Mouse (Mus musculus) adipocyte (in vitro differentiated cells): ENCODE measurements at regions not wholly inside any gene's neighbourhood (a gene's known extent, or its start where the extent isn't known, plus 50 kb on each side); places are given as distances from the start of the nearest gene placed in this dataset.

Experiments used
- DNase-seq: peaks from one replicate; pipeline ENCODE4 v3.0.0-alpha.2; 2016; ENCODE audit warnings: low spot score

DNA sequence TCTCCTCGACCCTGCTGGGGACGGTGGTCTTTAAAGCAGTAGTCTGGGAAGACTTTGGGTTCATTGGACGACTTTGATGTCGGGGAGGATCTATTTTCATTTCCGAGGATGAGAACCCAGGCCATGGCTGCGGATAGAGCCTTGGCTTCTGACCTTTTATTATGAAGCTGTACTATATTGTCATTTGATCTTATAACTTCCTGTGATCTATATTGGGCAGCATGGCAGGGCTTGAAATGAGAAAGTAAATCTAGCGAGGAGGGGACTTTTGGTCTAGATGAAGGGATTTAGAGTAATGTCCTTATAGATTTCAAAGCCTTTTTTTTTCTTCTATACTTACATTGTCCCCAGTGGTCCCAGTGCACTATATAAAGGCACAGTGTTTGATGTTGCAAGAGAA is 172.8 kb upstream of the Stt3b start:
- DNase-seq = no peak

DNA sequence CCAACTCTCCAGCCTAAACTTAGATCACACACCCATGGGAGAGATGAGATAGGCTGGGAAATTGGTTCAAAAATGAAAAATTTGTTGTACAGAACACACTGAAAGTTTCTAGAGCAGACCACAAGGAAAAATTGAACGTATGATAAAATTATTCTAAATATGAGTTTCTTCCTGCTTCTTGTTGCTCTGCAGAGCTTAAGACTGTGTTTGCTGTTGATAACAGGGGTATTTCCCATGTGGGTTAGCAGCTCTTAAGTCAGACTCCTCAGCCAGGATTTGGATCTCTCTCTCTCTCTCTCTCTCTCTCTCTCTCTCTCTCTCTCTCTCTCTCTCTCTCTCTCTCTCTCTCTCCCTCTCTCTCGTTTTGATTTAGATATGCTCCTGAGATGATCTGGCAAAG is 173.5 kb upstream of the Stt3b start:
- DNase-seq = no peak

DNA sequence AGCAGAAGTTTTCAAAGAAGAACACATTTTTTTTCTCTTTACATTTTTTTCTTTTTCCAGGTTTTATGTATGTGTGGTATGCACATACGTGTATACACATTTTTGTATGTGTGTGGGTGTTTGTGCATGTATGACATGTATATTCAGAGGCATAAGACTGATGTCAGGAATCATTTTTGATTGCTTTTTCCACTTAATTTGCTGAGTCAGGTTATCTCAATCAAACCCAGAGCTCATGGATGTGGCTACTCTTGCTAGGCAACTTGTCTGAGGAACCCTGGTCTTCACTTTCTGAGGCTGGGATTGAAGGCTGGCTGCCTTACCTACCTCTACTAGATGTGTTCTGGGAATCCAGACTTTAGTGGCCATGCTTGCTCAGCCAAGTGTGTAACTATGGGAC is 174.2 kb upstream of the Stt3b start:
- no peak for DNase-seq

DNA sequence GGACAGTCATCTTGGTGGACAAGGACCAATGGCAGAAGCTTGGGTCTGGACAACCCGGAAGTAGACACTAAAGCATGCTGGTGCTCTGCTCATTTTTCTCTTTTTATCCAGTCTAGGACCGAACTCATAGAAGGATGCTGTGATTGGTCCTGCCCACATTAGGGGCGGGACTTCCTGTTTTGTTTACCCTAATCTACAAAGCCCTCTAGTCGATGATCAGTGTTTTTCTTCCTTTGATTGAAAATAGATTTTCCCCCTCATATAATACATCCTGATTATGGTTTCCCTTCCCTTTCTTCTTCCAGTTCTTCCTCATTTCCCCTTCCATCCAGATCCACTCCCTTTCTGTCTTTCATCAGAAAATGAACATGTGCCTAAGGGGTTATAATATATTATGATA is 175.0 kb upstream of the Stt3b start:
- no peak for DNase-seq

DNA sequence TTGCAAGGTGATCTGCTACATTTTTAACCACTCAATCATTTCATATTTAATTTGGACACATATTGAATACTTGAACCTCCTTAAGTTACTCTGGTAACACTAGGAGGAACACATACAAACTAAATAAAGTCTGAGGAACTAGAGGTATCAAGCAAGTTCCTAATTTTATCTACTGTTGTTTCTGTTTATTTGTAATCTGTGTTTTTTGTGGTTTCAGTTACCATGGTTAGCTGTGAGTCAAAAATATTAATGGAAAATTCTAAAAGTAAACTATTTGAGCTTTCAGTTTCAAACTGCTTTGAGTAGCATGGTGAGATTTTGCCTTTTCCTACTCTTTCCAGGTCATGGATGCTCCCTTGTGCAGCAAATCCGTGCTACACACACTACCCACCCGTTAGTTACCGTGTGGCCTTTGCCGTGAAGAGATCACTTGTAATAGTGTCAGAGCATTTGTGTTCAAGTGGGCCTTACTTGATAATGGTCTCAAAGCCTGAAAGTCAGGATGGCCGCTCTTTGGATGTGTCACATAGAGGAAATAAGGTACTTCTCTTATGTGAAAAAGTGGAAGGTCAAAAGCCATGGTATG is 177.0 kb upstream of the Stt3b start:
- no peak for DNase-seq

DNA sequence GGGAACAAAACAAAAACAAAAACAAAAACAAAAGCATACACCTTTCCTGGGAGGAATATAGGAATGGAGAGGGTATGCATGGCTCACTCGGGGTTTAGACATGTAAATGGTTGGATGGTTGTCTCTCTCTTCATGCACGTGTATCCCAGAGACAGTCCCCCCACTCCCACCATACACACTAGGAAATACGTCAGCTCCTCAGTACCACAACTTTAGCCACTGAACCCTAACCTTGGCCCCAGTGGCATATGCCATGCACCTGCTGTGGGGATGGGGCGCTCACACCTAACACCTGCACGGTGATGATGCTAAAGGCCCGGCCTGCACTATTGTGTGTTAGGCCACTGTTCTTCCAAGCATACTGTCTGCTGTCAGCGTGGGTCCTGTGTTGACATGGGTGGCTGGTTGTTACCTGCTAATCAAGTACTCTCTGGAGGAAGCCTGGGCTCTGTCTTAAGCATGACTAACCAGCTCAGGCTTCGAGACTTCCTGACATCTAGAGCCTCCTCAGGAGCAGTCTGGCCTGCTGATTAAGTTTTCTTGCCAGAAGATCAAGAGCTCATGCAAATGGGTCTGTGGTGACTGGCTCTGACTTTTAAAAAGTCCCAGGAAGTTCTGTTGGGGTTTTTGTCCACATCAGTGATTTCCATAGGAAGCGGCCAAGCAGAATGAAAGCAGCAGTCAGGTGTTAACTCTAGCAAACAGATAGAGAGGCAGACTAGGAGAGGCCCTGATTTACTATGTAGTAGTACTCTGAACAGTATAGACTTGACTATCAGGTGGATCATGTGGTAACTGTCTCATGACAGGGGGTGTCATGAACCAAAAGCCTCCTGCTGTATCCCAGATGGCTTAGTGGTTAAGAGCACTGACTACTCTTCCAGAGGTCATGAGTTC is 178.9 kb upstream of the Stt3b start:
- DNase-seq = no peak

DNA sequence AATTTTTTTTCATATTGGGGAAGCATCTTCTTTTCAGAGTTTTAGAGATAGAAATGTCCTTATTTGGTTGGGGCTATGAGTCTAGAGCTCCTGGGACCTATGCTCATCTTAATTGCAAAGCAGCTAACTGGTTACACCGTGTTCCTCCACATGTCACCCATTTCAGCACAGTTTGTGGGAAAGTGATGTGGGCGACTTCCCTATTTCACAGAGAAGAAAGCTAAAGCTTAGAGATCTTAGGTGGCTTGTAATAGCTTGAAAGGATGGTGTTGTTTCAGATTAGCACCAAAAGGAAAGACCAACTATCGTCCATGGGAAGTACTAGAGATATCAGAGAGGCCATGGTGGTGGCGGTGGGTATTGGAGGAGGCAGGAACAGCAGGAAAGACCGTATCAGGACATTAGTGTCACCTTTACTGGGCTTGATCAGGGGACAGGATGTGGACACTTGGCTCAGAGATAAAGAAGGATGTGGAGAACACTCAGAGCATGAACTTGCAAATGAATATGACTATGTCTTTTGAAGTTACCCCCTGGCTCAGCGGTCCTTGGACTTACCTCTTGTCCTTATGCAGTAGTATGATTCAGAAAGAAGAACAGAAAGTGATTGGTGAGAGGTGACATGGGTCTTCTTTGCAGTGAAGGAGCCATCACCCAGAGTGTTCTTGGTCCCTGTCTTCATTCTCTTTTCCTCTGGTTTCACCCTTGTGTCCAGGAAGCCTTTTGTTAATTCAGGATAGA is 182.4 kb upstream of the Stt3b start:
- DNase-seq = no peak

DNA sequence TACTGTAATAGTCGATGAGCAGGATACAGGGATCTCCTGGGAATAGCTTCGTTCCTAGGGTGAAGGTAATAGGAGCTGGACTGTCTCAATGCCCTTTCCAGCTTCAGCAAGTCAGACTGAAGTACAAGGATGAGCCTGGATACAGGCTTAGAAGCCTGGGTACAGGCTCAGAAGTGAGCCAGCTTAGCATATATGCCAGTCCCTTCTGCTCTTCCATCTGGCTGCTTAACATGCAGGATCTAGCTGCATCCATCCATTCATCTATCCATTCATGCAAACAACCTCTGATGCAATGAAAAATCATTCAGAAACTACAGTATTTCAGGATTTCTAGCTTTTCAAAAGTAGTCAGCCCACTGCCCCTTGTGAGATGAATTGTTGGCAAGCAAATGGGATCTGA is 183.5 kb upstream of the Stt3b start:
- no peak for DNase-seq

DNA sequence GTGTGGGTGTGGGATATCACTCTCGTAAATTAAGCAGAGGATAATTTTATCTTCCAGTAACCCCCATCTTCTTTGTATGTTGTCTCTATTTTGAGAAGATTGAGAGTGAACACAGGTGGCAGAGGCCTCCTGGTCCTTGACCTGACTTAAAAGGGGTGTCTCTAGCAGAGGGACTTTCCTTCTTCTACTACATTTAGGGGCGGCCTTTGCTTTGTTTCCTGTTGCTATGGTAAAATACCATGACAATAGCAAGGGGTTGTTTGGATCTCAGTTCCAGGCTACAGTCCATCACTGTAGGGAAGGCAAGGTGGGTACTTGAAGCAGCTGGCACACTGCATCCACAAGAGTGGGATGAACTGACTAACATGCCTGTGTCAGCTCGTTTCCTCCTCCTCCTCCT is 189.3 kb upstream of the Stt3b start:
- DNase-seq = no peak

DNA sequence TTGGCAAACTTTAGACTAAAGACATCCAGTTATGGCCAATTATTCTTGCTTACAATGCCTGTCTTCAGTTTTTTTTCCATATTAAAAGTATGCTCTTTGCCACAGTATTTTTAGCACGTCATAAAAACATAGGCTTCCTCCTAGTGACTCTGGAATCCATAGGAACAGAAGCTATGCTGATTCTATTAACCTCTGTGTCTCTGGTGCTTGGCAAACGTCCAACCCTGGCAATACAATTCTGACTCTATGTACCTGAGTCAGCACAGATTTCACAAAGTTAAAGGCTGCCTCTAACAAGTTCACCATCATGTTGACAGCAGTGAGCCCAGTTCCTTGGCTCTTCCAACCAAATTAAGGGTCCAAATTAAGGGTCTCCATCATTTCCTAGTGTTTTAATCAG is 194.6 kb upstream of the Stt3b start:
- no peak for DNase-seq

DNA sequence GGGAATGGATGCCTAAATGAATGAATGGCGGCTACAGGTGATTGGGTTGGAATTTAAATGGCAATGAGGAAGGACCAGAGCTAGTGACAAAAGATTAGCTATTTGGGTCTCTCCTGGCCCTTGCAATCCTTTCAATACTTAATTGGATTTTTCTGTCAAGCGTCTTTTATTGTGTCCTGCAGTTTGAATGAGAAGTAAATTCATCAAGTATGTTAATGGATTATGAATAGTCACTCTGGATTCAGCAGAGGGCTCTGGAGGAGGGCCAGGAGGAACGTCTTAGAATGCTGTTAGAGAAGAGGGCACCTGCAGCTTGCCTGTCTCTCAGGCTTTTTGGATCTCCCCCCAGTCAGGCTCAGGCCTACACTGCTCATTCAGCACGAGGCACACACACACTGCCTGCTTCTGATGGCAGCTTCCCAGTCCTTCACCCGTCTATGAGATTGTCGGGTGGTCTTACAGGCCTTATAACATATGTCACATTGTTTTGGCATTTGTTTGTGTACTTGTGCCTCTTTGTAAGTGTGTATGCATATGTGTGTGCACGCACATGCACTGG is 197.0 kb upstream of the Stt3b start:
- no peak for DNase-seq

DNA sequence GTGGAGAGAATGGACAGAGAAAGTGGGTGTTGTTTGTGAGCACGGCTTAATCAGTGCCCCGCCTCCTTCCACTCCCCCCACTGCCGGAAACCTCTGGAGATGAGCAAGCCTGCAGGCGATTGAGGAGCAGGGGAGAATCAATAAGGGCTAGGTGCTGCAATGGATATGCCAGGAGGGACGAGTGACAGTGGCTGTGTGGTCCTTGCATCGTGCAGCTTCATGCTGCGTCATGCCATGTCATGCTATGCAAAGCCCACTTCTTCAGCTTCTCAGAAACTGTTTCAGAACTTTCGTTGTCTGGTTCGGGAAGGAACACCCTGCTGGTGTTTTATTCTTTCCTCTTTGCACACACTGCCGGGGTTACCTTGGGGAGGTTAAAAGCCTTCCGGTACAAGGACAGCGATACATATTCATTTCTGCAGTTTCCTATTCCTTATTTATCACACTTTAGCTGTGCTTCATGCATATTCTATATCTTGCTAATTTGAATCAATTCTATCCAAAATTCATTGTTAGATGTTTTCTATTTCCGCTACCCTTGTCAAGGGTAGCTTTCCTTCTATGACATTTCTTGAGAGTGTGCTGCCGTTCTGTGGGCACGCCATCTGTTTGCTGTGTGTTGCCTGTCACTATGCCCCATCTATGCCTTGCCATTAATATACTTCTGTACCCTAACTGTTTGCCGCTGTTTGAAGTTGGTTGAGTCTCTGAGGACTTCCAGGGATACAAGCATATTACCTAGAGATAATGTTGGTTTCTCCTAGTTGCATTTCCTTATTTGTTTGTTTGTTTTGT is 202.8 kb upstream of the Stt3b start:
- DNase-seq = no peak

DNA sequence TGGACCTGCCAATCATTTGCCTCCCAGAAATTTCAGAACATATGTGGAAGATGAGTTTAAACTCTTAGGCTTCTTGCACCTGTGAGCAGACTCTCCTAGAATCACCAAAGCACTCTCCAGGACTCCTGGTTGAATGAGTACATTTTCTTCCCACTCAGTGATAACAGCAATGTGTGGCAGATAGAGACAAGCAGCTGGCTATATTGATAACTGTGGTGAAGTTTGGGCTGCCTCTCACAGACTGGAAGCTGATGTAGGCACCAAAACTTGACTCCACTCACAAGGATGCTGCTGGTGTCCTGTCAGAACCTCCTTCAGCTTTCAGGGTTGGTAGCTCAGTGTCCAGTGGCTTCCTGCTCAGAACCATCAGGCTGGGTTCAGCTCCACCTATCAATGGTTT is 207.7 kb upstream of the Stt3b start:
- no peak for DNase-seq

DNA sequence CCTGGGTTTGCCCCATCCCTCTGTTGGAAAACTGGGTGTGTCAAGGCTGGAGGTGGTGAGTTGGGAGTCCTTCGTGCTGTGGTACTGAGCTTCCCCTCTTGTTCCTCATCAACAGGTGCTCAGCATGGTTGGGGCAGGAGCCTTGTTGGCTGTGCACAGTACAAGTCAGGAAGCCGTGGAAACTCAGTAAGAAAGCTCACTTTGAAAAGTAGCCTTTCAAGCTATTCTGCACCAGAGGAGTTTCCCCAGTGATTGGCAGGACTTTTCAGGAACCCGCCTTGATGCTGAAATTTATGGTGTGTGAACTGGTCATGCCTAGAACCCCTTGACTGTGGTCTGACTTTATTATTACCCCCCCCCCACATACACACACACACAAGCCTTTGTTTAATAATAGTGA is 213.9 kb upstream of the Stt3b start:
- no peak for DNase-seq

DNA sequence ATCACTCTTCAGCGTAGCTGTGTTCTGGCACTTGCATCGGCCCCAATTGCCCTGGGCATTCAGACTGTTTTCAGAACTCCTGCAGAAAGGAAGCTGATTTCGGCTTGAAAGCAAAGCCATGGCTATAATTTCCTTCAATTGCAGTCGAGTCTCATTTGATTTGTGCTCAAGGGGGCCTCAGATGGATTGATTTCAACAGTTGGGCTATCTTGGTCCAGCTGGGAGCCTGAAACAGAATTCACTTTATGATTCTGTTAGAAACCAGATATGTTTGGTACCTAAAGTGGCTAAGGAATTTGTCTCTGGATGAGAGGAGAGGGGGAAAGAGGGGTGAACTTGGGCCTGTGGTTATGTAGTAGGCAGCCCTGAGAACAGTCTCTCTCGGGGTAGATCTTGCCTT is 214.4 kb upstream of the Stt3b start:
- no peak for DNase-seq

DNA sequence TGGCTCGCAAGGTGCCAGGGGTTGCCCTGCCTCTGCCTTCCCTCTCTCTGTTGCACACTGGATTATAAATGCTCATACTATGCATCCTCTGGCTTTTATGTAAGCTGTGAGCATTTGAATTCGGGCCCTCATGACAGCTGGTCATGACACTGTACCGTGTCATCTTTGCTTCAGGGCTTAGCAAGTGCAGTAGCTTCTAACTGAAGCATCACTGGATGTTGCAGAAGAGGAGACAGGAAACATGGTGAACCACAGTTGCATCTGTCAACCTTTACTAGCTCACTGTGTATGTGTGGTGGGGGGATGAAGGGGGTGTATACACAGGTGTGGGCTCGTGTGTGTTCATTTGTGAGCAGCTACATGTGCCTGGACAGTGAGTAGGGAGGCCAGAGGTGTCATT is 216.1 kb upstream of the Stt3b start:
- DNase-seq = no peak

DNA sequence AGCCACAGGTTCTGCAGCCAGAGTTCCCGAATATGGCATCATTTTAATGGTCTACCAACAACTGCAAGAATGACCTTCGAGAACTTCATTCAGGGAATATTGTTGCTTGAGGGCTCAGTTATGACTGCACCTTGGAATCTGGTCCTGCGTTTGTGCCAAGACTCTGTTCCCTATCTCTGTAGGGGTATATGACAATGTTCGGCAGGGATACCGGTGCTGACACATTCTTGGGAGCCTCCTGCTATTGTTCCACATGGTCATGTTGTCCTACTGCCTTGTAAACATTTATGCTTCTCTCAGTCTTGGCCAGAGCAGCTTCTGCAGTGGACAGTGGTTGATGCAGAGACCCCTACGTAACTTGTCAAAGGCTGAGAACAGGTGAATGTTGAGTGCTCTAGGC is 216.8 kb upstream of the Stt3b start:
- no peak for DNase-seq

DNA sequence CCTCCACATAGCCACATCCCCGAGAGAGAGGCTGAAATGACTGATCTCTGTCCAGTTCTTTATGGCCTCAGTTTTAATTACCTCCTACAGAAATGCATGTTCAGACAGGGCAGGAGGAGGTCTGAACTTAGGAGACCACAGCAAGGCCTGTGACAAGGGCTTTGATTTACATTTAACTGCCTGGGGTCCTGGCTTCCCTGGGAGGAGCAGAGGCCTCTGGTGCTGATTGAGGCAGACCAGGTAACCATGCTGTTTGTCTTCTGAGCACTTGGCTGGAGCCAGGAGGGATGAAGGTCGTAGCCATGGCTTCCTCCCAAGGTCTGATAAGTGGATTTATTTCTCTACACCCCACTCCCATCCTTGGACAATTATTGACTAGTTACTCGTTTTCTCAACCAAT is 224.0 kb upstream of the Stt3b start:
- DNase-seq = no peak

DNA sequence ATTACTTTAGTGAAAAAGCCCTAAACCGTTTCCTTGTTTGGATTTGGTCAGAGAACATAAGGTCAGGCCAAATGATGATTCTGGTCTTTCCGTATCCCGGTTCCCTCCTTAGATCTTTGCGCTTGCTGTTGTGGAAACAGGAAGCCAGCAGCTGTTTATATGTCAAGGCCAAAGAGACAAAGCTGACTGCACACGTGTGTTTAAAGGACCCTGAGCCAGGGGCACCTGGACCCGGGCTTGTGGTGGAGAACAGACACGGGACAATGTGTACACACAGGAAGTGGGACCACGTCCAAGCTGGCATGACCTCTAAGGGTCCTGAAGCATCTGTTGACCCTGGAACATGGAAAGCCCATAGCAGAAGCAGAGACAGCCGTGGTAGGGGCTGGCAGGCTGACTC is 233.4 kb upstream of the Stt3b start:
- DNase-seq = no peak

DNA sequence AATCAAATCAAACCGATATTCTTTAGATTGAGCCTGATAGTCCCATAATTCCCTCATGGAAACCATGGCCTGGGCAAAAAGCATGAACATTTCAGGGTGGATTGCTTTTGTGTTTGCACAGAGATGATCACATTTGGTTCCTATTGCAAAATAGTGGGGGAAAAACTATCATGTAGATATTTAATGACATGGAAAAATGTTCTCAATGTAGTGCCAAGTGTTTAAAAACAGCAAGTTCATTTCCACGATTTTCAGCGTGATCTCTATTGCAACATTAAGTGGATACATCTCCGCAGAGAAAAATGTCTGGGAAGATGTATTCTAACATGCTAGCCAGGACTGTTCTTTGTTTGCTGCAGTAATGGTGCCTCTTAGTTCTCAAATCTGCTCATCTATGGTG is 235.0 kb upstream of the Stt3b start:
- DNase-seq = no peak

DNA sequence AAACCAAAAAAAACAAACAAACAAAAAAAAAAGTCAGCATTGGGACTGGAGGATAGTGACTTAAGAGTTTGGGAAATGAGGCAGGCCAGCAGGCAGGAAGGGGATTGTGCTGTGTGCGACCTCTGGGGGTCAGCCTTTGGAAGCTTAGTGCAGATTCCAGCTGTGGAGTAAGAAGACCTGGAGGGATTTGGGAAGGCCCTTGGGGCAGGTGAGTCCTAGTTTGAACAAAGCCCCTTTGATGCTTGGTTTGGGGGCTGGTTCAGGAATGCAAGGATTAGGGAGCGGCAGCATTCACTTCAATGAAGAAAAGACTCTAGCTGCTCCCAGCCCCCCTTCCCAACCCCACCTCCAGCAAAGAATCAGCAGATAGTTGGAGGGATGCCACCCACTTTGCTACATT is 235.6 kb upstream of the Stt3b start:
- DNase-seq = no peak
